Mouse (Mus musculus) liver, embryonic 14.5 days (tissue): ENCODE results near the gene Gm10775. TPM values are rescaled to one million over a fixed set of nuclear protein-coding genes. Genes with fewer than 3 reads are reported as not detected.

Source experiments
- ATAC-seq: fragments of 200-750 bp; cut with Nextera tagmentation; 2 replicates; pipeline ENCODE4 v1.8.0; 2017; ENCODE audit warnings: moderate number of reproducible peaks, mild to moderate bottlenecking, moderate library complexity; ENCODE audit not compliant: insufficient read depth
- DNase-seq, 3 experiments: peaks; one replicate each; pipeline ENCODE4 v3.0.0-alpha.2; 2012 to 2013; ENCODE audit warnings: low read depth in 3 of 3, low spot score in 3 of 3
- H3K27ac ChIP-seq: fragments of 300-500 bp; sonication (generic); 2 replicates; pipeline ENCODE4 v1.5.1; 2014; ENCODE audit warnings: moderate library complexity, mild to moderate bottlenecking, control low read depth, inconsistent platforms
- H3K27me3 ChIP-seq: fragments of 300-500 bp; sonication (generic); 2 replicates; pipeline ENCODE4 v1.6.1; 2014; ENCODE audit warnings: mild to moderate bottlenecking, low read length, moderate library complexity; ENCODE audit not compliant: control insufficient read depth, insufficient read depth
- H3K36me3 ChIP-seq: fragments of 300-500 bp; sonication (generic); replicated peaks from 2 replicates; pipeline ENCODE4 v1.6.1; 2014; ENCODE audit warnings: low read depth; ENCODE audit not compliant: control insufficient read depth, insufficient read depth
- H3K4me1 ChIP-seq, 2 experiments: fragments of 200-500 bp in 1 of 2; fragments of 300-500 bp in 1 of 2; sonication (generic) in 1 of 2; replicated peaks; 2 replicates each; pipeline ENCODE4 v1.6.1; 2012 to 2014; ENCODE audit warnings: antibody characterized with exemption in 1 of 2, inconsistent platforms in 1 of 2, low read length in 1 of 2; ENCODE audit not compliant: control insufficient read depth in 2 of 2, insufficient read depth in 2 of 2
- H3K4me2 ChIP-seq: fragments of 300-500 bp; sonication (generic); 2 replicates; pipeline ENCODE4 v1.6.1; 2014; ENCODE audit warnings: low read depth, mild to moderate bottlenecking, control low read depth, moderate library complexity
- H3K4me3 ChIP-seq, 2 experiments: fragments of 200-500 bp in 1 of 2; fragments of 300-500 bp in 1 of 2; sonication (generic) in 1 of 2; 2 replicates each; pipeline ENCODE4 v1.5.1; 2012 to 2014; ENCODE audit warnings: low read depth in 2 of 2, low read length in 2 of 2, mild to moderate bottlenecking in 2 of 2, control low read depth in 1 of 2, inconsistent platforms in 1 of 2, moderate library complexity in 1 of 2; ENCODE audit not compliant: insufficient read depth in 1 of 2
- H3K9ac ChIP-seq: fragments of 300-500 bp; sonication (generic); replicated peaks from 2 replicates; pipeline ENCODE4 v1.6.1; 2014; ENCODE audit warnings: mild to moderate bottlenecking, control low read depth, moderate library complexity
- H3K9me3 ChIP-seq: fragments of 300-500 bp; sonication (generic); 2 replicates; pipeline ENCODE4 v1.6.1; 2016; ENCODE audit warnings: low read length, mixed read lengths; ENCODE audit not compliant: control insufficient read depth
- CTCF ChIP-seq: IDR thresholded peaks from 2 replicates; pipeline ENCODE4 v1.5.1; 2016; ENCODE audit warnings: antibody characterized with exemption, low read depth, control low read depth
- EP300 ChIP-seq: IDR thresholded peaks from 2 replicates; pipeline ENCODE4 v1.6.1; 2016; ENCODE audit warnings: antibody characterized with exemption, low read depth
- WGBS: fragments of 180-500 bp; shearing (Covaris S2); extraction: QIAGEN DNeasy Blood & Tissue Kit; methylation state at CpG from one replicate; pipeline ENCODE4 v1.1.7; 2014; ENCODE audit not compliant: insufficient replicate concordance; 5-methylcytosine and 5-hydroxymethylcytosine counted together
- polyA plus RNA-seq, 2 experiments: library from polyadenylated mRNA; depleted of rRNA in 1 of 2; stranded (reverse) in 1 of 2; unstranded in 1 of 2; fragments of >200 nt; fragmentation: Nextera tagmentation in 1 of 2; extraction: Ambion mirVana in 1 of 2; gene quantifications; 2 replicates each; pipeline versions ENCODE4 v1.2.1 to v1.2.3; 2012 to 2014

Gene Gm10775
- polyA plus RNA-seq, 2 experiments = not detected

- no peak for TF ChIP-seq EP300
- TF ChIP-seq CTCF = 0 out of 2 replicates have a peak, but pooled peaks have one; percentile 2
- peak overlapping the region; percentile 82 for H3K27ac ChIP-seq
- peak overlapping the region; percentile 96 for H3K4me2 ChIP-seq
- peaks cover 6 to 11% of the 10 kb centered on the region in 2 experiments for H3K4me1 ChIP-seq
- DNase-seq (peak; percentile 82 to 87 (median 85)), ATAC-seq (peak; percentile 77)
- H3K4me3 ChIP-seq = peak overlapping the region; percentile 79 to 84
- no peaks in the 10 kb centered on the region for H3K27me3 ChIP-seq
- peak overlapping the region; percentile 77 for H3K9ac ChIP-seq
- WGBS = under 1% methylated on average over 45 of the region's 45 CpGs
- no peaks in the 10 kb centered on the region for H3K9me3 ChIP-seq
- H3K36me3 ChIP-seq = no peaks in the 10 kb centered on the region
Observed at GRCm38 (mm10) chr13:65241099-65241626, 18.2 kb upstream of the Gm10775 start.

- peak overlapping the region; percentile 96 for H3K4me2 ChIP-seq
- peaks cover 6 to 11% of the 10 kb centered on the region in 2 experiments for H3K4me1 ChIP-seq
- TF ChIP-seq CTCF (no peak), EP300 (no peak)
- H3K9me3 ChIP-seq = no peaks in the 10 kb centered on the region
- H3K36me3 ChIP-seq = no peaks in the 10 kb centered on the region
- peak overlapping the region; percentile 77 for H3K9ac ChIP-seq
- ATAC-seq = peak; percentile 27
- peak; percentile 4 to 55 (median 33) for DNase-seq
- peak overlapping the region; percentile 82 for H3K27ac ChIP-seq
- under 1% methylated on average over 51 of the region's 51 CpGs for WGBS
- H3K27me3 ChIP-seq = no peaks in the 10 kb centered on the region
- peak overlapping the region; percentile 79 to 84 for H3K4me3 ChIP-seq
Observed at GRCm38 (mm10) chr13:65241627-65242318, 17.6 kb upstream of the Gm10775 start.

- H3K27ac ChIP-seq = no peak overlapping the region
- no peak for TF ChIP-seq EP300
- TF ChIP-seq CTCF = no peak
- ATAC-seq = no peak
- no peaks in the 10 kb centered on the region for H3K36me3 ChIP-seq
- peak overlapping the region; percentile 77 for H3K9ac ChIP-seq
- H3K4me2 ChIP-seq = peak overlapping the region; percentile 96
- 24% methylated on average over 27 of the region's 27 CpGs for WGBS
- H3K9me3 ChIP-seq = no peaks in the 10 kb centered on the region
- peaks cover 6 to 11% of the 10 kb centered on the region in 2 experiments for H3K4me1 ChIP-seq
- peak overlapping the region; percentile 79 to 84 for H3K4me3 ChIP-seq
- no peaks in the 10 kb centered on the region for H3K27me3 ChIP-seq
- DNase-seq = no peak
Observed at GRCm38 (mm10) chr13:65242319-65242787, 17.0 kb upstream of the Gm10775 start.

- H3K27ac ChIP-seq = no peak overlapping the region
- TF ChIP-seq CTCF = peak; percentile 58
- no peak for TF ChIP-seq EP300
- no peaks in the 10 kb centered on the region for H3K27me3 ChIP-seq
- H3K4me1 ChIP-seq = peaks cover 6 to 11% of the 10 kb centered on the region in 2 experiments
- H3K4me3 ChIP-seq = no peak overlapping the region
- WGBS = 75% methylated on average over 4 of the region's 4 CpGs
- no peaks in the 10 kb centered on the region; the same call in 1 of the 2 replicates for H3K36me3 ChIP-seq
- peak in 1 of 3 experiments; percentile 5 for DNase-seq
- H3K9me3 ChIP-seq = no peaks in the 10 kb centered on the region
- no peak overlapping the region for H3K4me2 ChIP-seq
- no peak for ATAC-seq
- H3K9ac ChIP-seq = no peak overlapping the region
Observed at GRCm38 (mm10) chr13:65243273-65243672, 16.1 kb upstream of the Gm10775 start.
